Comparison of ENCODE assay signal across 13 mouse cellular contexts in the genomic region with DNA sequence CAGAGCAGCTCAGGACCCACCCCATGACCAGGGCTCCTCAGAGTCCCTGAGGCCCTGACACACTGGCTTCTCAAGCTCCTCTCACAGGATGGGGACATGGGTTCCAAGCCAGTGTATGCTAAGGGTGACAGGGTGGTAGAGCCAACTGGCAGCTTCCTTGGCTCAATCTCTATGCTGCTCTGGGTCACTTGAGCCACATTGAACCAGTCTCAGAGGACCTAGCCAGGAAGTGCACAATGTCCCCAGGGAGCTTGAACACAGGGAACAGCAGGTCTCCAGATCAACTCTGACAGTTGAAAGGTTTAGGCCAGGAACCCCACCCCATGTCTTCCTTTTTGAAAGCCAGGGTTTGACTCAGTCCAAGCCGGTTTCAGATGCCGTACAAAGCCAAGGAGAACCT.
DNase-seq lines count a peak whose midpoint lies in the region.
"Had no signal": no experiment of that assay in that cellular context is flagged by ENCODE, and none has a peak within 500 bp of the region (broad histone marks: within the 10 kb centered on the region; RNA-seq: fewer than 3 reads in every experiment).

No protein-coding gene starts in this region.

- peak; percentile 93 for DNase-seq in heart, adult 11 months
- DNase-seq in heart, adult 8-10 months (ENCODE audit: low spot score): no peak
- DNase-seq in kidney, postnatal 25 days: peak; percentile 17 to 51
- no peak for DNase-seq in kidney, adult 11 months
- peak; percentile 11 for DNase-seq in lung, postnatal 36 days
- no peak for DNase-seq in lung, postnatal 10 days
- DNase-seq: cerebellum, adult 18-20 months; cerebellum, adult 9-10 months; cerebellum, postnatal 14 days; gastrocnemius, postnatal 10 days; gastrocnemius, postnatal 36 days; heart, postnatal 10 days; heart, postnatal 36 days had no signal

Comparison
In these comparisons a context has a peak if more than half of its experiments do, and no peak if none do; other contexts are left out.
1. DNase-seq: peak in heart, adult 11 months (single experiment), kidney, postnatal 25 days (2 of 2) and lung, postnatal 36 days (single experiment); none in heart, adult 8-10 months (single experiment), kidney, adult 11 months (single experiment) and lung, postnatal 10 days (single experiment).